Mouse (Mus musculus): Measurements from ENCODE around the gene Gm26897. TPM values are rescaled to one million over a fixed set of nuclear protein-coding genes. Genes with fewer than 3 reads are reported as not detected.

The Gm26897 gene
- total RNA-seq, 2 experiments from 2014 or later: not detected

- no peak for DNase-seq
Observed at GRCm38 (mm10) chr5:111750092-111750491, 16.4 kb downstream of the Gm26897 start.

DNA sequence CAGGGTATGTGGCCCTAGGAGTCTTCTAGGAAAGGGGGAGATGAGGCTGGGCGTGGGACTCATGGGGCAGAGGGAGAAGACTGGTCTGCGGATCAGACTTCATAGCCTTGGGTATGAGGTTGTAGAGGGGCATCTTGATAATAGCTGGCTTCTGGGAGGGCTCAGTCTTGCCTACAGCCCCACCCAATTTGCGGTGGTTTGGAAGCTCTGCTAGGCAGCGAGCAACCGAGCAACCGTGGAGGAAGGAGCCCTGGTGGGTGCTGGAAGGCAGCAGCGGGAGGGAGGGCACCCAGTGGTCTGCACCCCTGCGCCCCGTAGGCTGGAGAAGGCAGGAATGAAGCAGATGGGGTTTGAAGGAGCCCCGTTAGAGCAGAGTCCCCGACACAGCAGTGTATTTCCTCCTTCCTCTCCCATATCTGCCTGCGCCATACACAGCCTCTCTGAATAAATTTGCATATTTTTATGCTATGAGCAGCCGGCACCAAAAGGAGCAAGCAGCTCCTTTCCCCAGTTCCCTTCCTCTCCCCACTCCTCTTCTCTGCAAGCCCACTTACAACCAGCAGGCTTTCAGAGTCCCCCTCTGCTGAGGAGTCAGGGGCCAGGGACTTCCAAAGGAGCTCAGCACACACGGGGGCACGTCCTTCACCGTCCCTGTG lies 20.9 kb downstream of the Gm26897 start:
- no peak for DNase-seq

GRCm38 (mm10) chr5:111755330-111755729 lies 21.6 kb downstream of the Gm26897 start:
- DNase-seq: no peak

GRCm38 (mm10) chr5:111760721-111761480 lies 27.2 kb downstream of the Gm26897 start:
- no peak for DNase-seq

DNA sequence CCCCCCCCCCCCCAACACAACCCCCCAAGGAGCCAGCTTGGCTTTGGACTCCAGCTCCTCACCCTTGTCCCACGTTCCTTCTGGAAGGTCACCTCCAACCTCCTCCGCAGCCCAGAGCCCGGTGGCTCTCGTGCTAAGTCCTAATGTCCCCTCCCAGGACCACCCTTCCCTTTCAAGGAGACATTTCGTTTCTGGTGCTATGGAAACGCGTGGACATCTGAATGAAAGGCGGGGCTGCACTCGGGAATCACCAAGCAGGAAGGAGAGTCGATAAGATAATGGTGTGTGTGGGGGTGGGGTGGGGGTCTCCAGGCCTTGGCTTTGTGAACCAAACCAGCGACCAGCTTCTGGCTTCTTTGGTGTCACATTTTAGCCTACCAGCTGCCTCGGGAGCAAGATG lies 27.9 kb downstream of the Gm26897 start:
- no peak for DNase-seq

DNA sequence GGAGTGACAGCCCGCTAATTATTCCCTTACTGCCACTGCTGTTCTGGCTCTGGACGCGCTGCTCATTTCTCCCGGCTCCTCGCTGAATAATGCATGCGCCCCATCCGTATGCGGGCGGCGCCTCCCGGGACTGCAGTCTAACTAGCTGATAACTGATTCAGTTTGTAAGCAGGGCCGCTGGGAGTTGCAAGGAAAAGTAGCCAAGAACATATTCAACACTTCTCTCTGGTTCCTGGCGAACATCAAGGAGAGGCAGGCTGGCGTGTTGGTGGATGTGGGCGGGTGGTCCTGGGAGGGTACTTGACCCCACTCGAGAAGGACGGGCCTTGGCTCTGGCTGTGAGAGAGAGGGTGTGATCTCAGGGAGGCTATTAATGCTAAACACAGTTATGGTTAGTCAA lies 28.4 kb downstream of the Gm26897 start:
- DNase-seq: peak; percentile 54

DNA sequence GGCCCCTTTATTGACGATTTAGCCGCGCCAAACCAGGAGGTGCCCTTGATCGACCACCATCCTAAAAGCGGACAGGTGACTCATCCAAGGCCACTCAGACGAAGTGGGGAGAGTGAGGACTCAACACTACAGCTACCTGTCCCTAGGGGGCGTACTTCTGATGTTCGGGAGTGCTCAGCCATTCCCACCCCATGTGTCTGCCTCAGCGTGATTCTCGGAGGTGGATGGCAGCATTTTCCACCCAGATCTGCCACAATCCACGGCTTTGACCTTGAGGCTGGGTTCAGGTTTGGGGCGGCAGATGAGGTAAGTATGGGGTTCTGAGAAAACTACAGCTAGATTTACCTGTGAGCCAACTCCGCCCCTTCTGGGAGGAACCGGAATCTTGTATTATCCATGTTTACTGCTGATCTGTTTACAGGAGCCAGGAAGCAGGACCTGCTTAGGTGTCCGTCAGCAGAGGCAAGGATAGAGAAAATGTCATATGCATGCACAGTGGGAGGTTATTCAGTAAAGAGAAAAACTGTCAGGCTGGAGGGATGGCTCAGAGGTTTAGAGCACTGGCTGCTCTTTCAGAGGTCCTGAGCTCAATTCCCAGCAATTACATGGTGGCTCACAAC lies 32.1 kb downstream of the Gm26897 start:
- DNase-seq: no peak

DNA sequence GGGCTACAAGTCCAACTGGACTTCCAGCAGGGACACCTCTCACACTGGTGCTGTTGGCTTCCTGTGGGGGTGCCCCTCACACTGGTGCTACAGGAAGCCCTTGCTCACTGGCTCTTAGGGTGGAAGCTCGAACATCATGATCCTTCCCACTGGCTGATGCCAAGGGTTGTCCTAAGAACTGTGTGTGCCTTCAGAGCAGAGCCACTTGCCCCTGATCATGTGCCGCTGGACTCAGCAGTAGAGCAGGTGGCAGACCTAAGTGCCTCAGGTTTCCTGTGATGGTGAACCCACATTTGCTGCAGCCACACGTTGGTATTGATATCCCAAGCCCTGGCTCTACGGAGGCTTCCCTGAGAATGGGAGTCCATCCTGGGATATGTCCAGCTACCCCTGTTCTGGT lies 33.0 kb downstream of the Gm26897 start:
- no peak for DNase-seq

- DNase-seq: peak; percentile 23
Observed at GRCm38 (mm10) chr5:111770266-111770665, 36.5 kb downstream of the Gm26897 start.

- DNase-seq: no peak
Observed at GRCm38 (mm10) chr5:111772127-111772526, 38.4 kb downstream of the Gm26897 start.

GRCm38 (mm10) chr5:111772591-111773406 lies 39.1 kb downstream of the Gm26897 start:
- DNase-seq: no peak

DNA sequence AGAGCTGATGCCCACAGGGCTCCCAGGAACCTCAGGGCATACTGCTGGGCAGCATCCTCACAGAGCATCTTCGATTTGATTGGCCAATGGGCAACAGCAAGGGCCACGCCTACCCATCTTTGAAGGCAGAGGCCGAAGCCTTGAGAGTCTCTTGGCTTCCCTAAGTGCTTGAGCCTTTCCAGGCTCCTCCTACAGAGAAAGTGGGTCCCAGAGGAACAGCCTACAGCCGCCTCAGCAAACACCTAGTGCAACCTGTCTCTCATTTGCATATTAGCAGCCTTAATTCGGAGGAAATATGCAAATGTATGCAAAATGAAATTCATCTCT lies 39.6 kb downstream of the Gm26897 start:
- DNase-seq: no peak

GRCm38 (mm10) chr5:111776246-111776645 lies 42.5 kb downstream of the Gm26897 start:
- DNase-seq: no peak

GRCm38 (mm10) chr5:111778093-111778492 lies 44.4 kb downstream of the Gm26897 start:
- DNase-seq: no peak

GRCm38 (mm10) chr5:111779776-111780485 lies 46.2 kb downstream of the Gm26897 start:
- no peak for DNase-seq

Measured in adrenal gland, postnatal 10 days (tissue).